Mouse (Mus musculus) layer of hippocampus, adult 18-20 months (tissue): ENCODE data around the gene Mier3. TPM values are rescaled to one million over a fixed set of nuclear protein-coding genes. Genes with fewer than 3 reads are reported as not detected.

Source experiments
- total RNA-seq, 2 experiments: library from RNA; stranded (reverse); gene quantifications; 2 replicates each; pipeline ENCODE4 v1.2.3; 2021

Gene Mier3
- total RNA-seq, 2 experiments from 2014 or later, result 27.6 to 28.0 TPM

Other genes starting within 250 kb of the Mier3 start
- 10 to 100 TPM; 88.5 to 88.7 TPM for gene Gpbp1, start 190.9 kb upstream of the Mier3 start, total RNA-seq
- not detected for gene Gm49496, start 131.0 kb upstream of the Mier3 start, total RNA-seq
- gene Gm10198, start 88.2 kb upstream of the Mier3 start, total RNA-seq, result not detected
- gene Map3k1, start 128.0 kb downstream of the Mier3 start, total RNA-seq, result 10 to 100 TPM in 1 of 2 experiments, 1 to 10 TPM in 1; 9.4 to 10.1 TPM